Mouse (Mus musculus): Measurements from ENCODE around the gene Armc5. TPM values are rescaled to one million over a fixed set of nuclear protein-coding genes. Genes with fewer than 3 reads are reported as not detected.
A peak's percentile ranks its signal among the peaks of the same experiment; 100 is the strongest.

Armc5 gene
- 15.1 and 15.8 TPM in 2 replicates for polyA plus RNA-seq (2014; fragmentation: Nextera tagmentation; extraction: Ambion mirVana)

- Histone ChIP-seq H3K9ac (ENCODE audit: low read depth, low read length) (peak within 1 kb of the TSS; percentile 91), H3K4me3 (ENCODE audit: low read depth, low read length) (peak within 1 kb of the TSS; percentile 82), H3K27me3 (replicated peaks; ENCODE audit: control insufficient read depth, insufficient read depth, low read length) (no peaks in the 10 kb centered on the region), H3K9me3 (ENCODE audit: control insufficient read depth, low read length) (no peaks in the 10 kb centered on the region), H3K36me3 (ENCODE audit: control insufficient read depth, insufficient read depth, low read length) (peaks cover 17% of the 10 kb centered on the region), H3K4me1 (replicated peaks; ENCODE audit: control insufficient read depth, insufficient read depth, low read length) (peaks cover 11% of the 10 kb centered on the region; the same call in 1 of the 2 replicates), H3K4me2 (peak within 1 kb of the TSS; percentile 84), H3K27ac (ENCODE audit: low read depth, low read length) (peak within 1 kb of the TSS; percentile 100)
- ATAC-seq (replicated peaks; ENCODE audit: low FRiP score) (peak; percentile 31), DNase-seq (ENCODE audit: low spot score) (peak; percentile 89)
- WGBS, result 24% methylated on average over 37 of the region's 37 CpGs
Observed at GRCm38 (mm10) chr7:128236856-128237592, at the start of gene Armc5. Gene Armc5 (plus strand): TSS chr7:128237342.

GRCm38 (mm10) chr7:128201607-128202006 lies 35.5 kb upstream of the Armc5 start:
- Histone ChIP-seq H3K9me3 (ENCODE audit: control insufficient read depth, low read length) (no peaks in the 10 kb centered on the region), H3K27ac (ENCODE audit: low read depth, low read length) (no peak overlapping the region), H3K27me3 (replicated peaks; ENCODE audit: control insufficient read depth, insufficient read depth, low read length) (no peaks in the 10 kb centered on the region), H3K4me1 (replicated peaks; ENCODE audit: control insufficient read depth, insufficient read depth, low read length) (no peaks in the 10 kb centered on the region), H3K4me3 (ENCODE audit: low read depth, low read length) (no peak overlapping the region), H3K9ac (ENCODE audit: low read depth, low read length) (no peak overlapping the region), H3K36me3 (ENCODE audit: control insufficient read depth, insufficient read depth, low read length) (no peaks in the 10 kb centered on the region), H3K4me2 (no peak overlapping the region)
- 81% methylated on average over 9 of the region's 9 CpGs for WGBS
- DNase-seq (ENCODE audit: low spot score) (no peak), ATAC-seq (replicated peaks; ENCODE audit: low FRiP score) (no peak)

- no peak for ATAC-seq (replicated peaks; ENCODE audit: low FRiP score)
- Histone ChIP-seq H3K36me3 (ENCODE audit: control insufficient read depth, insufficient read depth, low read length) (no peaks in the 10 kb centered on the region), H3K27ac (ENCODE audit: low read depth, low read length) (no peak overlapping the region), H3K4me2 (no peak overlapping the region), H3K9me3 (ENCODE audit: control insufficient read depth, low read length) (no peaks in the 10 kb centered on the region), H3K27me3 (replicated peaks; ENCODE audit: control insufficient read depth, insufficient read depth, low read length) (no peaks in the 10 kb centered on the region), H3K4me3 (ENCODE audit: low read depth, low read length) (no peak overlapping the region), H3K9ac (ENCODE audit: low read depth, low read length) (no peak overlapping the region), H3K4me1 (replicated peaks; ENCODE audit: control insufficient read depth, insufficient read depth, low read length) (no peaks in the 10 kb centered on the region)
- 83% methylated on average over 9 of the region's 9 CpGs for WGBS
- DNase-seq (ENCODE audit: low spot score), result peak; percentile 17
Observed at GRCm38 (mm10) chr7:128203071-128203470, 34.1 kb upstream of the Armc5 start.

- Histone ChIP-seq H3K4me3 (ENCODE audit: low read depth, low read length) (no peak overlapping the region), H3K4me2 (no peak overlapping the region), H3K36me3 (ENCODE audit: control insufficient read depth, insufficient read depth, low read length) (no peaks in the 10 kb centered on the region), H3K4me1 (replicated peaks; ENCODE audit: control insufficient read depth, insufficient read depth, low read length) (no peaks in the 10 kb centered on the region), H3K9me3 (ENCODE audit: control insufficient read depth, low read length) (no peaks in the 10 kb centered on the region), H3K27me3 (replicated peaks; ENCODE audit: control insufficient read depth, insufficient read depth, low read length) (no peaks in the 10 kb centered on the region), H3K9ac (ENCODE audit: low read depth, low read length) (no peak overlapping the region), H3K27ac (ENCODE audit: low read depth, low read length) (no peak overlapping the region)
- no peak for DNase-seq (ENCODE audit: low spot score)
- WGBS, result 86% methylated on average over 8 of the region's 8 CpGs
- ATAC-seq (replicated peaks; ENCODE audit: low FRiP score), result no peak
Observed at GRCm38 (mm10) chr7:128204179-128204578, 33.0 kb upstream of the Armc5 start.

GRCm38 (mm10) chr7:128205695-128206094 lies 31.4 kb upstream of the Armc5 start:
- WGBS, result 81% methylated on average over 18 of the region's 18 CpGs
- no peak for ATAC-seq (replicated peaks; ENCODE audit: low FRiP score)
- H3K9ac ChIP-seq (ENCODE audit: low read depth, low read length), result no peak overlapping the region
- no peaks in the 10 kb centered on the region for H3K9me3 ChIP-seq (ENCODE audit: control insufficient read depth, low read length)
- no peaks in the 10 kb centered on the region for H3K36me3 ChIP-seq (ENCODE audit: control insufficient read depth, insufficient read depth, low read length)
- no peak for DNase-seq (ENCODE audit: low spot score)
- H3K4me3 ChIP-seq (ENCODE audit: low read depth, low read length), result no peak overlapping the region
- H3K4me1 ChIP-seq (replicated peaks; ENCODE audit: control insufficient read depth, insufficient read depth, low read length), result no peaks in the 10 kb centered on the region
- H3K27ac ChIP-seq (ENCODE audit: low read depth, low read length), result no peak overlapping the region
- H3K27me3 ChIP-seq (replicated peaks; ENCODE audit: control insufficient read depth, insufficient read depth, low read length), result no peaks in the 10 kb centered on the region
- H3K4me2 ChIP-seq, result no peak overlapping the region

GRCm38 (mm10) chr7:128206152-128206551 lies 31.0 kb upstream of the Armc5 start, which contains the start of gene Cox6a2:
Gene Cox6a2 (minus strand): TSS chr7:128206387.
- Histone ChIP-seq H3K9ac (ENCODE audit: low read depth, low read length) (no peak within 1 kb of the TSS), H3K4me1 (replicated peaks; ENCODE audit: control insufficient read depth, insufficient read depth, low read length) (no peaks in the 10 kb centered on the region), H3K27ac (ENCODE audit: low read depth, low read length) (no peak within 1 kb of the TSS), H3K36me3 (ENCODE audit: control insufficient read depth, insufficient read depth, low read length) (no peaks in the 10 kb centered on the region), H3K4me3 (ENCODE audit: low read depth, low read length) (no peak within 1 kb of the TSS), H3K9me3 (ENCODE audit: control insufficient read depth, low read length) (no peaks in the 10 kb centered on the region), H3K27me3 (replicated peaks; ENCODE audit: control insufficient read depth, insufficient read depth, low read length) (no peaks in the 10 kb centered on the region), H3K4me2 (no peak within 1 kb of the TSS)
- ATAC-seq (replicated peaks; ENCODE audit: low FRiP score) (no peak), DNase-seq (ENCODE audit: low spot score) (no peak)
- 68% methylated on average over 6 of the region's 6 CpGs for WGBS

- Histone ChIP-seq H3K4me3 (ENCODE audit: low read depth, low read length) (no peak overlapping the region), H3K27me3 (replicated peaks; ENCODE audit: control insufficient read depth, insufficient read depth, low read length) (no peaks in the 10 kb centered on the region), H3K27ac (ENCODE audit: low read depth, low read length) (no peak overlapping the region), H3K9me3 (ENCODE audit: control insufficient read depth, low read length) (no peaks in the 10 kb centered on the region), H3K4me1 (replicated peaks; ENCODE audit: control insufficient read depth, insufficient read depth, low read length) (no peaks in the 10 kb centered on the region), H3K4me2 (no peak overlapping the region), H3K36me3 (ENCODE audit: control insufficient read depth, insufficient read depth, low read length) (no peaks in the 10 kb centered on the region), H3K9ac (ENCODE audit: low read depth, low read length) (no peak overlapping the region)
- DNase-seq (ENCODE audit: low spot score), result no peak
- 4% methylated on average over 4 of the region's 4 CpGs for WGBS
- no peak for ATAC-seq (replicated peaks; ENCODE audit: low FRiP score)
Observed at GRCm38 (mm10) chr7:128208187-128208586, 29.0 kb upstream of the Armc5 start.

GRCm38 (mm10) chr7:128209826-128210225 lies 27.3 kb upstream of the Armc5 start:
- no peak overlapping the region for H3K4me2 ChIP-seq
- 54% methylated on average over 3 of the region's 3 CpGs for WGBS
- DNase-seq (ENCODE audit: low spot score), result no peak
- no peak overlapping the region for H3K9ac ChIP-seq (ENCODE audit: low read depth, low read length)
- H3K4me3 ChIP-seq (ENCODE audit: low read depth, low read length), result no peak overlapping the region
- H3K4me1 ChIP-seq (replicated peaks; ENCODE audit: control insufficient read depth, insufficient read depth, low read length), result no peaks in the 10 kb centered on the region
- H3K27me3 ChIP-seq (replicated peaks; ENCODE audit: control insufficient read depth, insufficient read depth, low read length), result no peaks in the 10 kb centered on the region
- no peaks in the 10 kb centered on the region for H3K36me3 ChIP-seq (ENCODE audit: control insufficient read depth, insufficient read depth, low read length)
- H3K9me3 ChIP-seq (ENCODE audit: control insufficient read depth, low read length), result no peaks in the 10 kb centered on the region
- H3K27ac ChIP-seq (ENCODE audit: low read depth, low read length), result no peak overlapping the region
- ATAC-seq (replicated peaks; ENCODE audit: low FRiP score), result no peak

GRCm38 (mm10) chr7:128219952-128220351 lies 17.2 kb upstream of the Armc5 start:
- no peaks in the 10 kb centered on the region for H3K4me1 ChIP-seq (replicated peaks; ENCODE audit: control insufficient read depth, insufficient read depth, low read length)
- ATAC-seq (replicated peaks; ENCODE audit: low FRiP score) (no peak), DNase-seq (ENCODE audit: low spot score) (no peak)
- WGBS, result 57% methylated on average over 4 of the region's 4 CpGs
- H3K9ac ChIP-seq (ENCODE audit: low read depth, low read length), result no peak overlapping the region
- no peaks in the 10 kb centered on the region for H3K36me3 ChIP-seq (ENCODE audit: control insufficient read depth, insufficient read depth, low read length)
- no peak overlapping the region for H3K4me3 ChIP-seq (ENCODE audit: low read depth, low read length)
- H3K4me2 ChIP-seq, result no peak overlapping the region
- no peaks in the 10 kb centered on the region for H3K27me3 ChIP-seq (replicated peaks; ENCODE audit: control insufficient read depth, insufficient read depth, low read length)
- H3K9me3 ChIP-seq (ENCODE audit: control insufficient read depth, low read length), result no peaks in the 10 kb centered on the region
- no peak overlapping the region for H3K27ac ChIP-seq (ENCODE audit: low read depth, low read length)

All from liver, embryonic 11.5 days (tissue).